Mouse (Mus musculus) embryo, embryonic 11 days (tissue): Measurements from ENCODE around the gene Mkrn1.
"Not testable (repeated sequence)": the region's sequence is repeated elsewhere in the genome, so short reads cannot be mapped to it uniquely, and the experiment has no call there.

Experiments used
- DNase-seq: peaks from one replicate; pipeline ENCODE4 v3.0.0-alpha.2; 2015

Mkrn1 gene

GRCm38 (mm10) chr6:39378161-39378835 is 42.0 kb downstream of the Mkrn1 start:
- not testable (repeated sequence) for DNase-seq

- peak; percentile 93 for DNase-seq
Measured at GRCm38 (mm10) chr6:39377311-39377827, 42.9 kb downstream of the Mkrn1 start, which contains the start of gene Slc37a3. Slc37a3 (minus strand) TSS chr6:39377675.

GRCm38 (mm10) chr6:39376775-39377174 is 43.5 kb downstream of the Mkrn1 start:
- no peak for DNase-seq

- peak; percentile 26 for DNase-seq
Measured at GRCm38 (mm10) chr6:39373301-39373955, 46.8 kb downstream of the Mkrn1 start.

GRCm38 (mm10) chr6:39372727-39373126 is 47.5 kb downstream of the Mkrn1 start:
- peak; percentile 13 for DNase-seq

GRCm38 (mm10) chr6:39372042-39372441 is 48.2 kb downstream of the Mkrn1 start:
- DNase-seq, result no peak

- DNase-seq, result no peak
Measured at GRCm38 (mm10) chr6:39369631-39370030, 50.6 kb downstream of the Mkrn1 start.

GRCm38 (mm10) chr6:39362684-39363083 is 57.6 kb downstream of the Mkrn1 start:
- DNase-seq, result no peak

- not testable (repeated sequence) for DNase-seq
Measured at GRCm38 (mm10) chr6:39359207-39359606, 61.1 kb downstream of the Mkrn1 start.

- DNase-seq, result no peak
Measured at GRCm38 (mm10) chr6:39348946-39349345, 71.3 kb downstream of the Mkrn1 start.

GRCm38 (mm10) chr6:39347880-39348814 is 72.1 kb downstream of the Mkrn1 start:
- DNase-seq, result peak; percentile 43
